Mouse (Mus musculus) forebrain, postnatal 0 days (tissue): ENCODE measurements at regions not wholly inside any gene's neighbourhood (a gene's known extent, or its start where the extent isn't known, plus 50 kb on each side); places are given as distances from the start of the nearest gene placed in this dataset.
A peak's percentile ranks its signal among the peaks of the same experiment; 100 is the strongest.

Experiments
- ATAC-seq: fragments of 200-750 bp; cut with Nextera tagmentation; 2 replicates; pipeline ENCODE4 v1.8.0; 2017; ENCODE audit warnings: mild to moderate bottlenecking, moderate library complexity
- DNase-seq: peaks from one replicate; pipeline ENCODE4 v3.0.0-alpha.2; 2015
- H3K27ac ChIP-seq: fragments of 300-500 bp; sonication (generic); 2 replicates; pipeline ENCODE4 v1.5.1; 2014; ENCODE audit warnings: low read depth, mild to moderate bottlenecking, antibody characterized with exemption, low read length, moderate library complexity, mixed read lengths
- H3K27me3 ChIP-seq: fragments of 300-500 bp; sonication (generic); 2 replicates; pipeline ENCODE4 v1.6.1; 2014; ENCODE audit warnings: mild to moderate bottlenecking, low read length, mixed read lengths; ENCODE audit not compliant: insufficient read depth
- H3K36me3 ChIP-seq: fragments of 300-500 bp; sonication (generic); 2 replicates; pipeline ENCODE4 v1.6.1; 2014; ENCODE audit warnings: mild to moderate bottlenecking, moderate library complexity; ENCODE audit not compliant: insufficient read depth
- H3K4me1 ChIP-seq: fragments of 300-500 bp; sonication (generic); 2 replicates; pipeline ENCODE4 v1.6.1; 2014; ENCODE audit warnings: antibody characterized with exemption; ENCODE audit not compliant: insufficient read depth
- H3K4me2 ChIP-seq: fragments of 300-500 bp; sonication (generic); 2 replicates; pipeline ENCODE4 v1.6.1; 2014; ENCODE audit warnings: low read depth, mild to moderate bottlenecking, moderate library complexity
- H3K4me3 ChIP-seq: fragments of 300-500 bp; sonication (generic); 2 replicates; pipeline ENCODE4 v1.5.1; 2014; ENCODE audit warnings: low read depth, low read length, mixed read lengths
- H3K9ac ChIP-seq: fragments of 300-500 bp; sonication (generic); 2 replicates; pipeline ENCODE4 v1.6.1; 2014; ENCODE audit warnings: mild to moderate bottlenecking
- H3K9me3 ChIP-seq: fragments of 300-500 bp; sonication (generic); 2 replicates; pipeline ENCODE4 v1.6.1; 2016; ENCODE audit warnings: low read length
- CTCF ChIP-seq: sonication (generic); IDR thresholded peaks from 2 replicates; pipeline ENCODE4 v1.5.1; 2016; ENCODE audit warnings: antibody characterized with exemption, control low read depth, low read depth
- WGBS: fragments of 180-500 bp; shearing (Covaris S2); extraction: QIAGEN DNeasy Blood & Tissue Kit; methylation state at CpG from one replicate; pipeline ENCODE4 v1.1.7; 2014; 5-methylcytosine and 5-hydroxymethylcytosine counted together

DNA sequence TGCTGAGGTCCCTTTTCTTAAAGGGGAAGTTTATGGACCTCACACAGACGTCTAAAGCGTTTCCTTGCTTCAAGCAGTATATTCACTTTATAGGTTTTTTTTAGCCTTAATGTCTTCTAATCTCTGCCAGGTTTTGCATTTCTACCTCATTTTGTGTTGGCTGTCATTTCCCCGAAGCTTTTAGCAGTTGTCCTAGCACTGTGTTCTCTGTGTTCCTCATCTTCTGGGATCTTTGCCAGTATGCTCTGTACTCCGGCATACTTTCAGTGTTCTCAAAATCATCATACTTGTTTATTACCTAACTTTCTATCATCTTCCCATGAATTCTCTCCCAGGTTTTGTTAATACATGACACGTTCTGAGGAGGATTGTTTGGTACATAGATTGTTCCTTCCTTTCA is 333.5 kb upstream of the Lsamp start:
- peak; percentile 9 for DNase-seq
- no peak for TF ChIP-seq CTCF
- H3K27ac ChIP-seq: no peak overlapping the region

DNA sequence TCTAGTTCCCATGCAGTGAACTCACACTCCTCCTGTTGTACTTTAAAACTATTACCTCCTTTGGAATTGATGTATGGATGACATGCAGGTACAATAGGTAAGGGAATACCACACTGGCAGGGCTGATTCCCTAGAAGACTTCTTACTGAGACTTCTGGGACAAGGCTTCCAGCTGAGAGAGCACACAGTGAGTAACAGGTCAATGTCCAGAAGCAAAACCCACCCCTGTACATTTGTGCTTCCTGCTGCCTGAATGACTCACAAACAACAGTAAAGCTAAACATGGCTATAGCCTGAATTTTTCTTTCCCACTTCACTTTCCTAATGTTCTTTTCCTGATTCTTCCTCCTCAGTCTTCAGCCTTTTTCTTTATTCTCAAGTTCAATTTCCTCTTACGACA is 316.3 kb upstream of the Lsamp start:
- H3K4me3 ChIP-seq: no peak overlapping the region
- no peaks in the 10 kb centered on the region for H3K9me3 ChIP-seq
- H3K27me3 ChIP-seq: no peaks in the 10 kb centered on the region
- H3K27ac ChIP-seq: no peak overlapping the region
- no peak overlapping the region for H3K9ac ChIP-seq
- WGBS: 64% methylated on average over 1 of the region's 1 CpGs
- no peaks in the 10 kb centered on the region for H3K36me3 ChIP-seq
- H3K4me2 ChIP-seq: no peak overlapping the region
- no peaks in the 10 kb centered on the region for H3K4me1 ChIP-seq
- ATAC-seq: no peak
- DNase-seq: no peak
- TF ChIP-seq CTCF: no peak

More for the DNA sequence above, 333.5 kb upstream of the Lsamp start:
- no peak for ATAC-seq
- Histone ChIP-seq H3K9ac (no peak overlapping the region), H3K4me3 (no peak overlapping the region), H3K4me2 (no peak overlapping the region), H3K36me3 (no peaks in the 10 kb centered on the region), H3K4me1 (no peaks in the 10 kb centered on the region), H3K9me3 (no peaks in the 10 kb centered on the region), H3K27me3 (no peaks in the 10 kb centered on the region)
- WGBS: 75% methylated on average over 5 of the region's 5 CpGs

DNA sequence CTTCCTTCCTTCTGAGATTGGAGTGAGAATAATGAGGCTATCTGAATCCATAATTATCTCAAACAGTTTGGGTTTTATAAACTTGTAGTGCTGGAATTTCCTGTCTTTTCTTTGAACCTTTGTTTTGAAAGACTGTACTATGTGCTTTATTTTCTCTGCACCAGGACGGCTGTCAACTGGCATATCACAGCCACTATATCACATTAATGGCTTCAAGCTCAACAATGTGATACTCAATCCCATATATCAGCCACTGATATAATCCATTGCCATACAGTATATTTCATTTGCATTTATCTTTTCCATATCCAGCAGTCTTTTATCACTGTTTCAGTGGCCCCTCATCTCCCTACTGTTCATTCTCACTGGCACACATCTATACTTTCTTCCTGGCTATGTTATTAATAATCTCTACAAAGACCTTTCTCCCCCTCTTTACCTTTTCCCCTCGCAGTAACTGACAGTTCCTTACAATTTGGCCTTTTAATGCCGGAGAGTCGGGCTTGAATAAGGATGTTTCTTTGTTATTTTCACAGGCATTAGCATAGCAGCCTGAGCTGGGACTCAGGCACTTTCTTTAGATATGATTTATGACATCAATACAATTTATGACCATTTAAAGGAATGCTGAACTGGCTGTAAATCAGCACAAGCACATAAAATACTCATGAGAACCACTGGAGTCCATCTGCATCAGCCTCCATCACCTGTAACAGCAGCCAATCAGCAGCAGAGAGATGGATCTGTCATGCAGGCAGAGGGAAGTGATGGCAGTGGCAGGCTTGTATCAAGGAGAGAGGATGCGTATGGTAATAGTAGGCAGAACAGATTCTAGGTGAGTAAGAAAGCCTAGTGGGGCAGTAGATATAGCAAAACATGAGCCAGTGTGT is 311.8 kb upstream of the Lsamp start:
- no peaks in the 10 kb centered on the region for H3K27me3 ChIP-seq
- H3K4me3 ChIP-seq: no peak overlapping the region
- H3K4me2 ChIP-seq: no peak overlapping the region
- H3K9ac ChIP-seq: no peak overlapping the region
- no peaks in the 10 kb centered on the region for H3K4me1 ChIP-seq
- no peaks in the 10 kb centered on the region for H3K36me3 ChIP-seq
- DNase-seq: no peak
- TF ChIP-seq CTCF: no peak
- WGBS: 58% methylated on average over 5 of the region's 5 CpGs
- no peaks in the 10 kb centered on the region for H3K9me3 ChIP-seq
- no peak overlapping the region for H3K27ac ChIP-seq
- ATAC-seq: no peak

DNA sequence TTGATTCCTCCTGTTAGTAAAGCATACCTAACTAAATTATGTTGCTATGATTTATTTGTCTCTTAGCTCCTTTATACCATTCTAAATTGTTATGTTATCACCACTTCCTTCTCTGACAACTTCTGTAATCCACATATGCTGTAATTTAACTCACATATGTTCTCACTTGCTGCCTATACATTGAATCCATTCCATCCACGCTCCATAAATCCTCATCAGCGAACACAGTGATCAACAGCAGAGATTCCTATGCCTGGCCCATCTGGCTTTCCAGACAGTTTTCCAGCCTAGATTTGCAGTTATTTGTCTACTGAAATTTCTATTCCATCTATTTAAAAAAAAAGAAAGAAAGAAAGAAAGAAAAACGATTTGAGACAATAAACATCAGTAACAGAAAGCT is 308.4 kb upstream of the Lsamp start:
- DNase-seq (peak; percentile 50), ATAC-seq (peak; percentile 76)
- H3K4me3 ChIP-seq: no peak overlapping the region
- WGBS: 68% methylated on average over 3 of the region's 3 CpGs
- no peaks in the 10 kb centered on the region for H3K9me3 ChIP-seq
- no peak overlapping the region for H3K9ac ChIP-seq
- no peak overlapping the region for H3K27ac ChIP-seq
- no peaks in the 10 kb centered on the region for H3K36me3 ChIP-seq
- no peak for TF ChIP-seq CTCF
- H3K4me1 ChIP-seq: no peaks in the 10 kb centered on the region
- no peak overlapping the region for H3K4me2 ChIP-seq
- H3K27me3 ChIP-seq: no peaks in the 10 kb centered on the region

DNA sequence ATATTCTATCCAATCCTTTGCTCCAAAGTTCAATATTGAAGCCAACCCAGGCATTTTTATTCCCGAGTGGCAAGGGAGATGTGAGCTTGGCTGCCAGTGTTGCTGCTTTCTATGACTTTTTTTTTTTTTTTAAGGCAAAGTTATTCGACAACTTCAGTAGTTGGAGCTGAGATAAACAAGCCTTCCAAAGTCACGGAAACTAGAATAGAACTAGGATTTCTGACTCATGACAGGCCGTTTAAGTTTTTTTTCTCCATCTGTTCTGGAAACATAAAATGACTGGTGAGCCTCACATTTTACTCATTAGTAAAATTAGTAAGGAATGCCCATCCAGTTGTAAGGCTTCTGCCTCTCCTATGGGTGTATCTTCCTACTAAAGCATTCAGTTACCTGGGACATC is 305.9 kb upstream of the Lsamp start:
- DNase-seq (no peak), ATAC-seq (no peak)
- no peaks in the 10 kb centered on the region for H3K27me3 ChIP-seq
- H3K4me2 ChIP-seq: no peak overlapping the region
- no peak overlapping the region for H3K27ac ChIP-seq
- no peaks in the 10 kb centered on the region for H3K36me3 ChIP-seq
- no peak overlapping the region for H3K4me3 ChIP-seq
- TF ChIP-seq CTCF: no peak
- no peaks in the 10 kb centered on the region for H3K4me1 ChIP-seq
- H3K9ac ChIP-seq: no peak overlapping the region
- WGBS: 55% methylated on average over 4 of the region's 4 CpGs
- no peaks in the 10 kb centered on the region for H3K9me3 ChIP-seq

DNA sequence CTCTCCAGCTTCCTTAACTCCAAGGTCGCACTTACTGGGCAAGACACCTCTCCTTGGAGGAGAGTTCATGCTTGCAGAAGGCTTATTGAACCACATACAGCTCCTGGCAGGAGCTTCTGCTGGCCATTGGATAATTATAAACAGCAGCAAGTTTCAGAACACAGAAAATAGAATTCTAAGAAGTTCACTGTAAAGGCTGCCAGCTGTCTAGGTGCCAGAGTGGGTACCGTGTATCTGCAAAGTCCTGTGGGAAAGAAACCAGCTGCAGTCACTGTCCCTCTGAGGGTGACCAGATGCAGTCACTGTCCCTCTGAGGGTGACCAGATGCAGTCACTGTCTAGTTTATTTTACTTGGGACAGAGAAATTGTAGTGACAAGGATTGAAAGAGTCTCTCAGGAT is 291.1 kb upstream of the Lsamp start:
- Histone ChIP-seq H3K4me3 (no peak overlapping the region), H3K4me2 (no peak overlapping the region), H3K9me3 (no peaks in the 10 kb centered on the region), H3K36me3 (no peaks in the 10 kb centered on the region), H3K4me1 (no peaks in the 10 kb centered on the region), H3K27ac (no peak overlapping the region), H3K27me3 (no peaks in the 10 kb centered on the region), H3K9ac (no peak overlapping the region)
- WGBS: 70% methylated on average over 2 of the region's 2 CpGs
- ATAC-seq (no peak), DNase-seq (no peak)
- no peak for TF ChIP-seq CTCF

DNA sequence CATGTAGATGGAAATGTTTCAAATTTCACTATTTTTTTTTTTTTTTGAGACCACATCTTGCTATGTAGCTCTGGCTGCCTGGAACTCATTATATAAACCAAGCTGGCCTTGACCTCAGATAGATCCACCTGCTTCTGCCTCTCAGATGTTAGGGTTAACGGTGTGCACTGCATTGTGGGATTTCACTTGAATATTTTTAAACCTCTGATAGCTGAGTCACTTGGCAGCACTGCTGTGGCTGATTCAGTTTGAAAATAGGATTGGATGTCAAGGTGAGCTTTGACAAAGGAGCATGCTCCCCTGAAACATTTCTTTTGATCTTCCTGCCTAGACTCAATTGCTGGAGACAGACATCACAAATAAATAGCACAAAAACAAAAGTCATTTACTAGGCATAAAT is 288.3 kb upstream of the Lsamp start:
- no peak for DNase-seq
- no peak overlapping the region for H3K4me3 ChIP-seq
- H3K9ac ChIP-seq: no peak overlapping the region
- no peaks in the 10 kb centered on the region for H3K36me3 ChIP-seq
- no peak for ATAC-seq
- H3K27ac ChIP-seq: no peak overlapping the region
- no peaks in the 10 kb centered on the region for H3K9me3 ChIP-seq
- no peak overlapping the region for H3K4me2 ChIP-seq
- H3K4me1 ChIP-seq: no peaks in the 10 kb centered on the region
- 80% methylated on average over 1 of the region's 1 CpGs for WGBS
- no peak for TF ChIP-seq CTCF
- no peaks in the 10 kb centered on the region for H3K27me3 ChIP-seq
